Mouse (Mus musculus): ENCODE results near the gene Scnn1a.

Scnn1a gene

GRCm38 (mm10) chr6:125312171-125312570, 8.3 kb upstream of the Scnn1a start:
- no peak for DNase-seq

- DNase-seq: peak in 1 of 2 experiments; percentile 36
Observed at GRCm38 (mm10) chr6:125312581-125313355, 7.7 kb upstream of the Scnn1a start.

GRCm38 (mm10) chr6:125313546-125314230, 6.8 kb upstream of the Scnn1a start, which contains the start of gene Ltbr:
Ltbr (minus strand) TSS chr6:125313885.
- peak; percentile 94 to 97 for DNase-seq

- peak in 1 of 2 experiments; percentile 39 for DNase-seq
Observed at GRCm38 (mm10) chr6:125314231-125314563, 6.3 kb upstream of the Scnn1a start.

- DNase-seq: no peak
Observed at GRCm38 (mm10) chr6:125314746-125315145, 5.7 kb upstream of the Scnn1a start.

GRCm38 (mm10) chr6:125317077-125317476, 3.4 kb upstream of the Scnn1a start:
- DNase-seq: peak in 1 of 2 experiments; percentile 14

- DNase-seq: peak; percentile 73 to 87
Observed at GRCm38 (mm10) chr6:125318981-125319918, 1.2 kb upstream of the Scnn1a start.

GRCm38 (mm10) chr6:125319919-125320296, 551 bp upstream of the Scnn1a start:
- peak in 1 of 2 experiments; percentile 38 for DNase-seq

- DNase-seq: peak; percentile 62 to 85
Observed at GRCm38 (mm10) chr6:125321114-125321855, 826 bp downstream of the Scnn1a start.

GRCm38 (mm10) chr6:125322794-125323193, 2.3 kb downstream of the Scnn1a start:
- peak; percentile 56 to 79 for DNase-seq

- peak in 1 of 2 experiments; percentile 56 for DNase-seq
Observed at GRCm38 (mm10) chr6:125323547-125323946, 3.1 kb downstream of the Scnn1a start.

- no peak for DNase-seq
Observed at GRCm38 (mm10) chr6:125325337-125325736, 4.9 kb downstream of the Scnn1a start.

- peak; percentile 59 to 71 for DNase-seq
Observed at GRCm38 (mm10) chr6:125328243-125328642, 7.8 kb downstream of the Scnn1a start.

- peak; percentile 95 to 96 for DNase-seq
Observed at GRCm38 (mm10) chr6:125330626-125331326, 10.3 kb downstream of the Scnn1a start.

GRCm38 (mm10) chr6:125333112-125333899, 12.8 kb downstream of the Scnn1a start:
- DNase-seq: no peak

- DNase-seq: no peak
Observed at GRCm38 (mm10) chr6:125334356-125334755, 13.9 kb downstream of the Scnn1a start.

- no peak for DNase-seq
Observed at GRCm38 (mm10) chr6:125338791-125339660, 18.6 kb downstream of the Scnn1a start.

GRCm38 (mm10) chr6:125340244-125340643, 19.8 kb downstream of the Scnn1a start:
- DNase-seq: peak; percentile 53 to 81

- no peak for DNase-seq
Observed at GRCm38 (mm10) chr6:125342198-125342597, 21.7 kb downstream of the Scnn1a start.

GRCm38 (mm10) chr6:125344084-125344483, 23.6 kb downstream of the Scnn1a start:
- peak; percentile 64 to 75 for DNase-seq

All from lung, postnatal 4 days (tissue).